Mouse (Mus musculus) liver, adult 2 months (tissue): Measurements from ENCODE around the gene Eif3g. TPM values are rescaled to one million over a fixed set of nuclear protein-coding genes. Genes with fewer than 3 reads are reported as not detected.

Source experiments
- DNase-seq: peaks from one replicate; pipeline ENCODE4 v3.0.0-alpha.2; 2011; ENCODE audit warnings: low read depth, low spot score; ENCODE audit errors: extremely low read depth
- H3K27ac ChIP-seq: fragments of 200-500 bp; replicated peaks from 2 replicates; pipeline ENCODE4 v1.5.1; 2012; ENCODE audit warnings: low read depth, mild to moderate bottlenecking, control low read depth, inconsistent platforms, low read length; ENCODE audit not compliant: insufficient read depth
- H3K27me3 ChIP-seq: fragments of 200-500 bp; 2 replicates; pipeline ENCODE4 v1.6.1; 2012; ENCODE audit warnings: mild to moderate bottlenecking, moderate library complexity, low read length, inconsistent platforms; ENCODE audit not compliant: control insufficient read depth, insufficient read depth
- H3K36me3 ChIP-seq: fragments of 200-500 bp; 2 replicates; pipeline ENCODE4 v1.6.1; 2012; ENCODE audit warnings: low read length, inconsistent platforms; ENCODE audit not compliant: control insufficient read depth, insufficient read depth
- H3K4me1 ChIP-seq: fragments of 200-500 bp; 2 replicates; pipeline ENCODE4 v1.6.1; 2011; ENCODE audit warnings: low read length; ENCODE audit not compliant: control insufficient read depth, insufficient read depth
- H3K4me3 ChIP-seq: fragments of 200-500 bp; 2 replicates; pipeline ENCODE4 v1.5.1; 2011; ENCODE audit warnings: low read depth, mild to moderate bottlenecking, control low read depth, low read length, moderate library complexity; ENCODE audit not compliant: insufficient read depth
- H3K79me2 ChIP-seq: fragments of 200-500 bp; 2 replicates; pipeline ENCODE4 v1.6.1; 2012; ENCODE audit warnings: inconsistent platforms, mild to moderate bottlenecking, low read length, moderate library complexity; ENCODE audit not compliant: control insufficient read depth, insufficient read depth
- H3K9ac ChIP-seq: fragments of 200-500 bp; 2 replicates; pipeline ENCODE4 v1.6.1; 2012; ENCODE audit warnings: low read depth, mild to moderate bottlenecking, control low read depth, inconsistent platforms, low read length
- CTCF ChIP-seq: fragments of 200-500 bp; IDR thresholded peaks from 2 replicates; pipeline ENCODE4 v1.5.1; 2011; ENCODE audit warnings: low read depth, low read length, control low read depth
- POLR2A ChIP-seq: fragments of 200-500 bp; IDR thresholded peaks from 2 replicates; pipeline ENCODE4 v1.6.1; 2011; ENCODE audit warnings: low read length, control low read depth; ENCODE audit not compliant: insufficient read depth; ENCODE audit errors: extremely low read depth
- WGBS: fragments of 180-500 bp; shearing (Covaris S2); methylation state at CpG from one replicate; pipeline ENCODE4 v1.1.7; 2018; 5-methylcytosine and 5-hydroxymethylcytosine counted together
- polyA plus RNA-seq: library from polyadenylated mRNA; depleted of rRNA; stranded (reverse); fragments of >200 nt; gene quantifications from 2 replicates; pipeline ENCODE4 v1.2.3, GENCODE M21; 2012
- total RNA-seq: library from RNA; depleted of rRNA; stranded (reverse); fragments of >200 nt; gene quantifications from 2 replicates; pipeline ENCODE4 v1.2.3, GENCODE M21; 2014

Gene Eif3g
- total and polyA plus RNA-seq, 2 experiments = 51.7 to 98.3 TPM

GRCm38 (mm10) chr9:20870211-20871173 is 27.9 kb downstream of the Eif3g start:
- 73% methylated on average over 12 of the region's 12 CpGs for WGBS
- no peaks in the 10 kb centered on the region for H3K27me3 ChIP-seq

GRCm38 (mm10) chr9:20869246-20869645 is 29.2 kb downstream of the Eif3g start:
- peak overlapping the region; percentile 93 for H3K9ac ChIP-seq
- WGBS = 10% methylated on average over 19 of the region's 19 CpGs
- H3K27me3 ChIP-seq = no peaks in the 10 kb centered on the region
- peaks cover 14% of the 10 kb centered on the region for H3K36me3 ChIP-seq
- H3K27ac ChIP-seq = peak overlapping the region; percentile 86
- H3K4me3 ChIP-seq = peak overlapping the region; percentile 82
- peaks cover 6% of the 10 kb centered on the region; the same call in 1 of the 2 replicates for H3K79me2 ChIP-seq
- TF ChIP-seq POLR2A (no peak), CTCF (no peak)
- no peak for DNase-seq
- peaks cover 32% of the 10 kb centered on the region for H3K4me1 ChIP-seq

More at GRCm38 (mm10) chr9:20870211-20871173, 27.9 kb downstream of the Eif3g start:
- H3K79me2 ChIP-seq = peaks cover 6% of the 10 kb centered on the region; the same call in 1 of the 2 replicates
- H3K4me3 ChIP-seq = no peak overlapping the region
- 0 out of 2 replicates have a peak overlapping the region, but pooled peaks have one; percentile 86 for H3K27ac ChIP-seq
- no peak overlapping the region for H3K9ac ChIP-seq
- H3K4me1 ChIP-seq = peaks cover 24% of the 10 kb centered on the region
- DNase-seq = peak; percentile 58
- TF ChIP-seq POLR2A (no peak), CTCF (peak; percentile 46)
- H3K36me3 ChIP-seq = peaks cover 14% of the 10 kb centered on the region

- H3K4me1 ChIP-seq = peaks cover 33% of the 10 kb centered on the region
- peaks cover 6% of the 10 kb centered on the region; the same call in 1 of the 2 replicates for H3K79me2 ChIP-seq
- peak within 1 kb of the TSS; percentile 82 for H3K4me3 ChIP-seq
- no peaks in the 10 kb centered on the region for H3K27me3 ChIP-seq
- H3K36me3 ChIP-seq = peaks cover 14% of the 10 kb centered on the region
- peak within 1 kb of the TSS; percentile 98 for H3K27ac ChIP-seq
- peak; percentile 57 for DNase-seq
- 1% methylated on average over 53 of the region's 53 CpGs for WGBS
- TF ChIP-seq POLR2A = 0 out of 2 replicates have a peak, but pooled peaks have one; percentile 31
- TF ChIP-seq CTCF = no peak
- H3K9ac ChIP-seq = peak within 1 kb of the TSS; percentile 93
Observed at GRCm38 (mm10) chr9:20868448-20869001, 29.9 kb downstream of the Eif3g start, which contains the start of gene A230050P20Rik. Gene A230050P20Rik (plus strand): TSS chr9:20868642.

DNA sequence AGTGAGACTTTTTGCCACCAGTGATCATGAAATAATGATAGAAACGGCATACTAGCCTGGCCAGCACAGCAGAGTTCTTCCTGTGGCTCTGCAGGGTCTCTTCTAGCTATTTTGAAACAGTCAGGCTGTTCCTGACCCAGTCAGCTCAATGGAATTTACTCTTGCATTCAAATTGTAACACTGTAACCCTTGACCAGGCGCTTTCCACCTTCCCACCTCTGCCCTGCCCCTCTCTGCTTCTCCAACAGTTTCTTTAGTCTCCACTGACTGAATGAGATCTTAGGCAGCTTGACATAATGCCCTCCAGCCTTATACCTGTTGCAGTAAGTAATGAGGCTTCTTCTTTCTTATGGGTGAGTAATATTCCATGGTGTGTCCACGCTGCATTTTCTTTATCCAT is 31.5 kb downstream of the Eif3g start:
- Histone ChIP-seq H3K27me3 (no peaks in the 10 kb centered on the region), H3K36me3 (peaks cover 6% of the 10 kb centered on the region), H3K4me3 (no peak overlapping the region), H3K4me1 (peaks cover 40% of the 10 kb centered on the region), H3K79me2 (peaks cover 6% of the 10 kb centered on the region; the same call in 1 of the 2 replicates), H3K27ac (peak overlapping the region; percentile 98), H3K9ac (no peak overlapping the region)
- WGBS = 35% methylated on average over 3 of the region's 3 CpGs
- no peak for TF ChIP-seq POLR2A
- no peak for TF ChIP-seq CTCF
- DNase-seq = peak; percentile 88

DNA sequence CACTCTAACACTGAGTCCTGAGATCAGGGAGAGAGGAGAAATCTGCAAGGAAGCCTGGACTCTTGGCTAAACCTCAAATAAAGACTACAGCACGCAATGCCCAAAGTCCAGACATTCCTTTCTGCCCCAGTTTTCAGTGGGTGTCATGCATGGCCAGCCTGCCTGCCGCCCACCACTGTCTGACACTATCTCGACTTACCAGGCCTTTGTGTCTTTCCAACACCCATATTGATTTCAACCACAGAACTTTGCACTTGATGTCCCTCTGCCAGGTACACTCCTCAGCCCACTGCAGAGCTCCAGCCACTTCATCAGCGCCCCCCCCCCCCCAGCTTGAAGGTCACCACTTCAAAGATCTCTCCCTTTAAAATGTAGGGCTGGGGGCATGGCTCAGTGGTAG is 36.2 kb downstream of the Eif3g start:
- Histone ChIP-seq H3K9ac (peak overlapping the region; percentile 46; the same call in 1 of the 2 replicates), H3K27ac (peak overlapping the region; percentile 90), H3K79me2 (no peaks in the 10 kb centered on the region), H3K36me3 (no peaks in the 10 kb centered on the region), H3K4me1 (peaks cover 28% of the 10 kb centered on the region), H3K27me3 (no peaks in the 10 kb centered on the region), H3K4me3 (no peak overlapping the region)
- TF ChIP-seq CTCF (no peak), POLR2A (no peak)
- 19% methylated on average over 4 of the region's 4 CpGs for WGBS
- peak; percentile 96 for DNase-seq
